Mouse (Mus musculus) kidney, embryonic 14.5 days (tissue): Measurements from ENCODE around the gene Smpd3. TPM values are rescaled to one million over a fixed set of nuclear protein-coding genes. Genes with fewer than 3 reads are reported as not detected.
A peak's percentile ranks its signal among the peaks of the same experiment; 100 is the strongest.

ENCODE experiments used
- ATAC-seq: fragments of 200-750 bp; cut with Nextera tagmentation; 2 replicates; pipeline ENCODE4 v1.8.0; 2017; ENCODE audit warnings: moderate number of reproducible peaks, mild to moderate bottlenecking, moderate TSS enrichment, moderate library complexity; ENCODE audit not compliant: low FRiP score, low TSS enrichment
- H3K27ac ChIP-seq: fragments of 300-500 bp; sonication (generic); 2 replicates; pipeline ENCODE4 v1.5.1; 2014; ENCODE audit warnings: low read depth, mild to moderate bottlenecking, low read length, moderate library complexity, mixed read lengths
- H3K27me3 ChIP-seq: fragments of 300-500 bp; sonication (generic); 2 replicates; pipeline ENCODE4 v1.6.1; 2014; ENCODE audit warnings: mild to moderate bottlenecking, low read length; ENCODE audit not compliant: control insufficient read depth, insufficient read depth
- H3K36me3 ChIP-seq: fragments of 300-500 bp; sonication (generic); 2 replicates; pipeline ENCODE4 v1.6.1; 2014; ENCODE audit warnings: low read length, mixed read lengths; ENCODE audit not compliant: control insufficient read depth, insufficient read depth
- H3K4me1 ChIP-seq: fragments of 300-500 bp; sonication (generic); 2 replicates; pipeline ENCODE4 v1.6.1; 2014; ENCODE audit warnings: low read length, mixed read lengths; ENCODE audit not compliant: control insufficient read depth, insufficient read depth
- H3K4me2 ChIP-seq: fragments of 300-500 bp; sonication (generic); replicated peaks from 2 replicates; pipeline ENCODE4 v1.6.1; 2014; ENCODE audit warnings: low read depth, mild to moderate bottlenecking, low read length
- H3K4me3 ChIP-seq: fragments of 300-500 bp; sonication (generic); 2 replicates; pipeline ENCODE4 v1.5.1; 2014; ENCODE audit warnings: mild to moderate bottlenecking, low read length
- H3K9ac ChIP-seq: fragments of 300-500 bp; sonication (generic); 2 replicates; pipeline ENCODE4 v1.6.1; 2014; ENCODE audit warnings: low read depth, mild to moderate bottlenecking, low read length, moderate library complexity
- H3K9me3 ChIP-seq: fragments of 300-500 bp; sonication (generic); 2 replicates; pipeline ENCODE4 v1.6.1; 2016; ENCODE audit warnings: low read length; ENCODE audit not compliant: control insufficient read depth
- WGBS: fragments of 180-500 bp; shearing (Covaris S2); extraction: QIAGEN DNeasy Blood & Tissue Kit; methylation state at CpG from one replicate; pipeline ENCODE4 v1.1.7; 2014; 5-methylcytosine and 5-hydroxymethylcytosine counted together
- polyA plus RNA-seq: library from polyadenylated mRNA; unstranded; fragments of >200 nt; fragmentation: Nextera tagmentation; extraction: Ambion mirVana; gene quantifications from 2 replicates; pipeline ENCODE4 v1.2.1, GENCODE M21; 2014

Gene Smpd3
- polyA plus RNA-seq, 1 experiment from 2014 or later = 0.12 TPM

GRCm38 (mm10) chr8:106250186-106250585 lies 87.6 kb downstream of the Smpd3 start:
- H3K4me3 ChIP-seq = no peak overlapping the region
- H3K4me2 ChIP-seq = no peak overlapping the region
- ATAC-seq = no peak
- H3K9me3 ChIP-seq = no peaks in the 10 kb centered on the region
- 76% methylated on average over 4 of the region's 4 CpGs for WGBS
- H3K9ac ChIP-seq = no peak overlapping the region
- H3K27ac ChIP-seq = no peak overlapping the region
- peaks cover 77% of the 10 kb centered on the region for H3K36me3 ChIP-seq
- no peaks in the 10 kb centered on the region for H3K27me3 ChIP-seq
- no peaks in the 10 kb centered on the region for H3K4me1 ChIP-seq

- WGBS = 87% methylated on average over 5 of the region's 5 CpGs
- Histone ChIP-seq H3K9ac (no peak overlapping the region), H3K27ac (no peak overlapping the region), H3K27me3 (no peaks in the 10 kb centered on the region), H3K9me3 (no peaks in the 10 kb centered on the region), H3K4me3 (no peak overlapping the region), H3K36me3 (peaks cover 47% of the 10 kb centered on the region), H3K4me1 (no peaks in the 10 kb centered on the region), H3K4me2 (no peak overlapping the region)
- no peak for ATAC-seq
Observed at GRCm38 (mm10) chr8:106237106-106237505, 100.7 kb downstream of the Smpd3 start.

DNA sequence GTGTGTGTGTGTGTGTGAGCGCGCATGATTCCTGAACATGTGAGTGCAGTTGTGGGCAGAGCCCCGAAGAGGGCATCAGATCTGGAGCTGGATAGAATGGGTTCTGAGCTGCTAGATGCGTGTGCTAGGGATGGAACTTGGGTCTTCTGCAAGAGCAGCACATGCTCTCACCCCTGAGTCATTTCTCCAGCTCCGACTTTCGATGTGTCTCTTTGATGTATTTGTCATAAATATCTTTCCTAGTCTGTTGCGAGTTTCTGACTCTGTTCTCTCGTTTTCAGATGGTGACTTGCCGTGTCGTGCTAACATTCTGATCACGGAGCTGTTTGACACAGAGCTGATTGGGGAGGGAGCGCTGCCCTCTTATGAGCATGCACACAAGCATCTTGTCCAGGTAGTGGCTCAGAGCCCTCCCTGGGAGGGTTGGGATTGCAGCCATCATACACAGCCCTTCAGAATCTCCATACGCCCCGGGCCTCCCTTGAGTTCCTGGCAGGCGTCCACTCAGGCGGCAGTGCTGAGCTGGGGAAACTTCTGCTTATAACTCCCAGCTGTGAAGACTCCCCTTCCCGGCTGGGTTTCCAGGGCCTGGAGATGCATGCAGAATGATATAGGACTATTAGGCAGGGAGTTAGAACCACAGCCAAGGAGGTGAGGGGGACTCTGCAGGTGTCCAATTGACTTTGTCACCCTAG lies 103.1 kb downstream of the Smpd3 start:
- Histone ChIP-seq H3K36me3 (peaks cover 50% of the 10 kb centered on the region), H3K27ac (no peak overlapping the region), H3K4me1 (no peaks in the 10 kb centered on the region), H3K9ac (no peak overlapping the region), H3K4me3 (no peak overlapping the region), H3K27me3 (no peaks in the 10 kb centered on the region), H3K4me2 (no peak overlapping the region), H3K9me3 (no peaks in the 10 kb centered on the region)
- no peak for ATAC-seq
- 90% methylated on average over 17 of the region's 17 CpGs for WGBS

DNA sequence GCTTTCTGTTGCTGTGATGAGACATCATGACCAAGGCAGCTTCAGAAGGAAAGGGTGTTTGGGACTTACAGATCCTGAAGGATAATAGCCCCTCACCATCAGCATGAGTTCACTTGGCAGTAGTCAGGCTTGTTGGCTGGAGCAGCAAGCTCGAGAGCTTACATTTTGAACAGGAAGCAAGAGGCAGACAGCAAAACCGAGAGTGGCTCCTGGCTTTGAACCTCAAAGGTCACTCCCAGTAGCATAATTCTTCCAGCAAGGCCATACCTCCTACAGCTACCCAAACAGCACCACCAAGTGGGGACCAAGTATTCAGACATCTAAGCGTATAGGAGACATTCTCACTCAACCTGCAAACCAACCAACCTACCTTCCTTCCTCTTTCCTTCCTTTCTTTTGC lies 105.0 kb downstream of the Smpd3 start:
- Histone ChIP-seq H3K27me3 (no peaks in the 10 kb centered on the region), H3K4me1 (no peaks in the 10 kb centered on the region), H3K27ac (no peak overlapping the region), H3K4me2 (no peak overlapping the region), H3K36me3 (peaks cover 56% of the 10 kb centered on the region), H3K9me3 (no peaks in the 10 kb centered on the region), H3K4me3 (no peak overlapping the region), H3K9ac (no peak overlapping the region)
- no peak for ATAC-seq
- WGBS = 58% methylated on average over 3 of the region's 3 CpGs

DNA sequence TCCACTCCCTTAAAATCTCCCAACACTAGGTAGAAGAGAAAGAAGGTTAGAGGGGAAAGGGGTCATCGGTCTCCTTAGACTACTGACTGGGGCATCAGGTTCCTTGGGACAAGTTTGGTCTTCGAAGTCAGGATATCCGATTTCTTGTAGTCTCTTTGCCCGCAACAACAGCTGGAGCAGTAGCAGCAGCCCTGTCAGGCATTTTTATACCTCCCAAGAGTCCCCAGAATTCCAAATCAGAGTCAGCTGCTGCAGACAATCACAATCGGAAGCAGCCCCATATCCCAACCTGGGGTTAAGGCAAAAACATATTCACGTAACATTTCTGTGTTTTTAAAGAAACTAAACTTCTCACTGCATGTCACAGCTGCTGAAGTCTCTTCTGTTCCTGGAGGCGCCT lies 106.3 kb downstream of the Smpd3 start:
- no peak for ATAC-seq
- Histone ChIP-seq H3K9ac (no peak overlapping the region), H3K9me3 (no peaks in the 10 kb centered on the region), H3K36me3 (peaks cover 54% of the 10 kb centered on the region), H3K4me1 (no peaks in the 10 kb centered on the region), H3K4me3 (no peak overlapping the region), H3K27me3 (no peaks in the 10 kb centered on the region), H3K27ac (no peak overlapping the region), H3K4me2 (no peak overlapping the region)
- 51% methylated on average over 7 of the region's 7 CpGs for WGBS

- peaks cover 69% of the 10 kb centered on the region for H3K36me3 ChIP-seq
- ATAC-seq = no peak
- H3K9ac ChIP-seq = no peak overlapping the region
- no peak overlapping the region for H3K27ac ChIP-seq
- no peaks in the 10 kb centered on the region for H3K9me3 ChIP-seq
- H3K27me3 ChIP-seq = no peaks in the 10 kb centered on the region
- 49% methylated on average over 9 of the region's 9 CpGs for WGBS
- H3K4me2 ChIP-seq = no peak overlapping the region
- H3K4me3 ChIP-seq = no peak overlapping the region
- H3K4me1 ChIP-seq = no peaks in the 10 kb centered on the region
Observed at GRCm38 (mm10) chr8:106226589-106226988, 111.2 kb downstream of the Smpd3 start.

DNA sequence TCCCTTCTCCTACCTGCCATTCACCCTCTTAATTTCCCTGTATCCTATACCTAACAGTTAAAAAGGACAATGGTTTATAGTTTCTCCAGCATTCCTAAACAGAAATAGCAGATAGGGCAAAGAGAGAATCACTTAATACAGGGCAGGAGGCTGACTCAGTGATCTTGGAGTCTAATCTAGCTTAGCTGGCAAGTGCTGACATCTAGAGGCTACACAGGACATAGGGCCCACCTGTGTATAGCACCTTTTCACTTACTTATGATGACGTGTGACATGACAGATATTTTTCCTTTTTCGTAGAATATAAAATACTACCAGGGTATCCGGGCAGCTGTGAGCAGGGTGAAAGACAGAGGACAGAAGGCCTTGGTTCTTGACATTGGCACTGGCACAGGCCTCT lies 118.2 kb downstream of the Smpd3 start:
- no peaks in the 10 kb centered on the region for H3K4me1 ChIP-seq
- H3K36me3 ChIP-seq = peaks cover 72% of the 10 kb centered on the region
- WGBS = 86% methylated on average over 3 of the region's 3 CpGs
- H3K9me3 ChIP-seq = no peaks in the 10 kb centered on the region
- no peak overlapping the region for H3K9ac ChIP-seq
- H3K27ac ChIP-seq = no peak overlapping the region
- H3K4me2 ChIP-seq = no peak overlapping the region
- H3K27me3 ChIP-seq = no peaks in the 10 kb centered on the region
- no peak for ATAC-seq
- no peak overlapping the region for H3K4me3 ChIP-seq

DNA sequence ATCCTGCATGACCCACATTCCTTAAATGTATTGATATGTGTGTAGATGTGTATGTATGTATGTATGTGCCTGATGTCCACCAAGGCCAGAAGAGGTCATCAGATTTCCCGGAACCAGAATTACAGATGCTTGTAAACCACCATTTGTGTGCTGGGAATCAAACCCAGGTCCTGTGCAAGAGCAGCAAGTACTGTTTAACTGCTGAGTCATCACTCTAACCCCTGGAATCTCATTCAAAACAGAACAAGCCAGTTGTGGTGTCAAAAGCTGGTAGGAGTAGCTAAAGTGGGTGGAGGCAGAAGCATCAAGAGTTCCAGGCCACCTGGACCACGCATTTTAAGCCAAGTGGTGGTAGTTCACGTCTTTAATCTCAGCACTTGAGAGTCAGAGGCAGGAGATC lies 123.8 kb downstream of the Smpd3 start:
- no peaks in the 10 kb centered on the region for H3K9me3 ChIP-seq
- no peak overlapping the region for H3K4me2 ChIP-seq
- H3K27me3 ChIP-seq = no peaks in the 10 kb centered on the region
- no peak for ATAC-seq
- 89% methylated on average over 3 of the region's 3 CpGs for WGBS
- H3K27ac ChIP-seq = no peak overlapping the region
- H3K36me3 ChIP-seq = peaks cover 41% of the 10 kb centered on the region
- peaks cover 9% of the 10 kb centered on the region; the same call in 1 of the 2 replicates for H3K4me1 ChIP-seq
- H3K9ac ChIP-seq = no peak overlapping the region
- no peak overlapping the region for H3K4me3 ChIP-seq

DNA sequence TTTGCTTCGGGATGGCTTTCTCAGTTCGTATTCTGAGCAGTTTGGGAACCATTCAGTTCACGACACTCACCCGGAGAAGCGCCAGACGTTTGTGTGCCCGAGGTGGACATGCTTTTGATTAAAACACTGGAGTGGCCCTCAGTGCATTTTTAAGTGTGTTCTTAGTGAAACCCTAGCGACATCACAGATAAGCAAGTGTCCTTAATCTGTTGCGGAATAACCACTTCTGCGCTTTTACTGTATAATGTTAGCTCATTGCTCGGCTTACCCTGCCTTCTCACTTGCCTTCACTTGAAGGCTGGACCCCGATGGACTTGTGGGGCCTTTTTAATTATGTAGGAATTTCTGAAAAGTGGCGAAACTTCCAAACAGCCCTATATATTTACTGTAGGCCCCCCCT lies 126.4 kb downstream of the Smpd3 start:
- WGBS = 4% methylated on average over 13 of the region's 13 CpGs
- ATAC-seq = no peak
- Histone ChIP-seq H3K4me1 (peaks cover 9% of the 10 kb centered on the region; the same call in 1 of the 2 replicates), H3K4me3 (peak overlapping the region; percentile 94), H3K9ac (peak overlapping the region; percentile 92), H3K27ac (peak overlapping the region; percentile 92; the same call in 1 of the 2 replicates), H3K36me3 (peaks cover 37% of the 10 kb centered on the region), H3K4me2 (peak overlapping the region; percentile 68), H3K27me3 (no peaks in the 10 kb centered on the region), H3K9me3 (no peaks in the 10 kb centered on the region)
